Mouse (Mus musculus) midbrain, embryonic 12.5 days (tissue): Measurements from ENCODE around the gene E130114P18Rik. TPM values are rescaled to one million over a fixed set of nuclear protein-coding genes. Genes with fewer than 3 reads are reported as not detected.

Experiments
- ATAC-seq: fragments of 200-750 bp; cut with Nextera tagmentation; 2 replicates; pipeline ENCODE4 v1.8.0; 2017; ENCODE audit warnings: low read depth, moderate TSS enrichment, moderate library complexity; ENCODE audit not compliant: low FRiP score
- H3K27ac ChIP-seq: fragments of 300-500 bp; sonication (generic); replicated peaks from 2 replicates; pipeline ENCODE4 v1.5.1; 2016; ENCODE audit warnings: mild to moderate bottlenecking
- H3K27me3 ChIP-seq: fragments of 300-500 bp; sonication (generic); 2 replicates; pipeline ENCODE4 v1.6.1; 2016; ENCODE audit warnings: mild to moderate bottlenecking
- H3K36me3 ChIP-seq: fragments of 300-500 bp; sonication (generic); 2 replicates; pipeline ENCODE4 v1.6.1; 2016
- H3K4me1 ChIP-seq: fragments of 300-500 bp; sonication (generic); 2 replicates; pipeline ENCODE4 v1.6.1; 2016
- H3K4me2 ChIP-seq: fragments of 300-500 bp; sonication (generic); replicated peaks from 2 replicates; pipeline ENCODE4 v1.6.1; 2016; ENCODE audit warnings: mild to moderate bottlenecking, moderate library complexity
- H3K4me3 ChIP-seq: fragments of 300-500 bp; sonication (generic); 2 replicates; pipeline ENCODE4 v1.5.1; 2016; ENCODE audit warnings: mild to moderate bottlenecking
- H3K9ac ChIP-seq: fragments of 300-500 bp; sonication (generic); replicated peaks from 2 replicates; pipeline ENCODE4 v1.6.1; 2016; ENCODE audit warnings: mild to moderate bottlenecking, moderate library complexity
- H3K9me3 ChIP-seq: fragments of 300-500 bp; sonication (generic); 2 replicates; pipeline ENCODE4 v1.6.1; 2016; ENCODE audit warnings: mild to moderate bottlenecking
- WGBS: fragments of 180-500 bp; shearing (Covaris S2); methylation state at CpG from one replicate; pipeline ENCODE4 v1.1.7; 2016; 5-methylcytosine and 5-hydroxymethylcytosine counted together
- polyA plus RNA-seq: library from polyadenylated mRNA; unstranded; fragments of >200 nt; fragmentation: Nextera tagmentation; extraction: Ambion mirVana; gene quantifications from 2 replicates; pipeline ENCODE4 v1.2.1, GENCODE M21; 2016

E130114P18Rik gene
- polyA plus RNA-seq, 1 experiment from 2014 or later = 11.5 TPM

- ATAC-seq = no peak
- Histone ChIP-seq H3K4me3 (no peak overlapping the region), H3K4me2 (peak overlapping the region; percentile 28), H3K9ac (no peak overlapping the region), H3K27ac (no peak overlapping the region), H3K9me3 (0 out of 2 replicates have a peak, but pooled peaks cover 2% of the 10 kb centered on the region), H3K27me3 (peaks cover 82% of the 10 kb centered on the region), H3K4me1 (peaks cover 22% of the 10 kb centered on the region; the same call in 1 of the 2 replicates), H3K36me3 (peaks cover 13% of the 10 kb centered on the region)
- 69% methylated on average over 7 of the region's 7 CpGs for WGBS
These were observed 3.0 kb upstream of the E130114P18Rik start for GRCm38 (mm10) chr4:97780666-97781435.

GRCm38 (mm10) chr4:97780024-97780423, 2.1 kb upstream of the E130114P18Rik start:
- Histone ChIP-seq H3K4me2 (peak overlapping the region; percentile 87), H3K9me3 (0 out of 2 replicates have a peak, but pooled peaks cover 2% of the 10 kb centered on the region)

GRCm38 (mm10) chr4:97779003-97779930, 1.4 kb upstream of the E130114P18Rik start:
- Histone ChIP-seq H3K27me3 (peaks cover 77% of the 10 kb centered on the region), H3K27ac (peak overlapping the region; percentile 87), H3K4me3 (peak overlapping the region; percentile 91), H3K36me3 (peaks cover 13% of the 10 kb centered on the region), H3K9me3 (0 out of 2 replicates have a peak, but pooled peaks cover 2% of the 10 kb centered on the region), H3K9ac (peak overlapping the region; percentile 94), H3K4me2 (peak overlapping the region; percentile 87), H3K4me1 (peaks cover 31% of the 10 kb centered on the region)
- no peak for ATAC-seq
- 5% methylated on average over 18 of the region's 18 CpGs for WGBS

More at GRCm38 (mm10) chr4:97780024-97780423, 2.1 kb upstream of the E130114P18Rik start:
- peak overlapping the region; percentile 91 for H3K4me3 ChIP-seq
- H3K27me3 ChIP-seq = peaks cover 81% of the 10 kb centered on the region
- no peak overlapping the region for H3K27ac ChIP-seq
- no peak for ATAC-seq
- peaks cover 13% of the 10 kb centered on the region for H3K36me3 ChIP-seq
- H3K9ac ChIP-seq = 0 out of 2 replicates have a peak overlapping the region, but pooled peaks have one; percentile 11
- peaks cover 25% of the 10 kb centered on the region for H3K4me1 ChIP-seq
- WGBS = 29% methylated on average over 7 of the region's 7 CpGs

GRCm38 (mm10) chr4:97778211-97779002, 529 bp upstream of the E130114P18Rik start:
- under 1% methylated on average over 71 of the region's 94 CpGs for WGBS
- Histone ChIP-seq H3K27me3 (peaks cover 74% of the 10 kb centered on the region), H3K27ac (peak overlapping the region; percentile 87), H3K4me3 (peak overlapping the region; percentile 91), H3K36me3 (peaks cover 7% of the 10 kb centered on the region), H3K4me1 (peaks cover 38% of the 10 kb centered on the region), H3K9me3 (0 out of 2 replicates have a peak, but pooled peaks cover 2% of the 10 kb centered on the region), H3K9ac (peak overlapping the region; percentile 94), H3K4me2 (peak overlapping the region; percentile 87)
- peak; percentile 35; the same call in 1 of the 2 replicates for ATAC-seq

- no peaks in the 10 kb centered on the region for H3K9me3 ChIP-seq
- H3K27ac ChIP-seq = peak overlapping the region; percentile 87
- peak; percentile 62 for ATAC-seq
- H3K4me2 ChIP-seq = peak overlapping the region; percentile 87
- H3K36me3 ChIP-seq = no peaks in the 10 kb centered on the region
- H3K9ac ChIP-seq = peak overlapping the region; percentile 94
- WGBS = under 1% methylated on average over 30 of the region's 77 CpGs
- H3K4me3 ChIP-seq = peak overlapping the region; percentile 91
- peaks cover 62% of the 10 kb centered on the region for H3K27me3 ChIP-seq
- H3K4me1 ChIP-seq = peaks cover 40% of the 10 kb centered on the region
These were observed 685 bp downstream of the E130114P18Rik start for GRCm38 (mm10) chr4:97777081-97777705.

GRCm38 (mm10) chr4:97776388-97777080, 1.3 kb downstream of the E130114P18Rik start:
- Histone ChIP-seq H3K27me3 (peaks cover 59% of the 10 kb centered on the region), H3K27ac (peak overlapping the region; percentile 87), H3K4me1 (peaks cover 44% of the 10 kb centered on the region), H3K9me3 (no peaks in the 10 kb centered on the region), H3K4me3 (peak overlapping the region; percentile 91), H3K9ac (peak overlapping the region; percentile 94), H3K4me2 (peak overlapping the region; percentile 87), H3K36me3 (no peaks in the 10 kb centered on the region)
- under 1% methylated on average over 10 of the region's 10 CpGs for WGBS
- ATAC-seq = no peak

GRCm38 (mm10) chr4:97775494-97776265, 2.2 kb downstream of the E130114P18Rik start:
- H3K9me3 ChIP-seq = no peaks in the 10 kb centered on the region
- H3K36me3 ChIP-seq = no peaks in the 10 kb centered on the region
- peak overlapping the region; percentile 28 for H3K4me3 ChIP-seq
- peak overlapping the region; percentile 43; the same call in 1 of the 2 replicates for H3K9ac ChIP-seq
- peak overlapping the region; percentile 87 for H3K4me2 ChIP-seq
- peaks cover 56% of the 10 kb centered on the region for H3K27me3 ChIP-seq
- no peak for ATAC-seq
- 2% methylated on average over 20 of the region's 20 CpGs for WGBS
- H3K27ac ChIP-seq = no peak overlapping the region
- peaks cover 46% of the 10 kb centered on the region for H3K4me1 ChIP-seq

- no peaks in the 10 kb centered on the region for H3K9me3 ChIP-seq
- H3K9ac ChIP-seq = 0 out of 2 replicates have a peak overlapping the region, but pooled peaks have one; percentile 20
- WGBS = under 1% methylated on average over 13 of the region's 13 CpGs
- peaks cover 54% of the 10 kb centered on the region for H3K27me3 ChIP-seq
- peak overlapping the region; percentile 87 for H3K4me2 ChIP-seq
- H3K4me3 ChIP-seq = peak overlapping the region; percentile 28
- H3K4me1 ChIP-seq = peaks cover 44% of the 10 kb centered on the region
- no peaks in the 10 kb centered on the region for H3K36me3 ChIP-seq
- no peak for ATAC-seq
- H3K27ac ChIP-seq = peak overlapping the region; percentile 70
These were observed 2.8 kb downstream of the E130114P18Rik start for GRCm38 (mm10) chr4:97775059-97775458.

- Histone ChIP-seq H3K4me3 (peak overlapping the region; percentile 28), H3K4me2 (peak overlapping the region; percentile 87), H3K27ac (peak overlapping the region; percentile 70), H3K9ac (0 out of 2 replicates have a peak overlapping the region, but pooled peaks have one; percentile 20), H3K4me1 (peaks cover 43% of the 10 kb centered on the region), H3K36me3 (no peaks in the 10 kb centered on the region), H3K9me3 (no peaks in the 10 kb centered on the region), H3K27me3 (peaks cover 56% of the 10 kb centered on the region)
- no peak for ATAC-seq
- 12% methylated on average over 4 of the region's 4 CpGs for WGBS
These were observed 3.4 kb downstream of the E130114P18Rik start for GRCm38 (mm10) chr4:97774446-97774950.
